Mouse (Mus musculus) ES-Bruce4 (cell line): ENCODE measurements around the gene Xpo4. TPM values are rescaled to one million over a fixed set of nuclear protein-coding genes. Genes with fewer than 3 reads are reported as not detected.
A peak's percentile ranks its signal among the peaks of the same experiment; 100 is the strongest.
"Not testable (repeated sequence)": the region's sequence is repeated elsewhere in the genome, so short reads cannot be mapped to it uniquely, and the experiment has no call there.

Experiments
- H3K27ac ChIP-seq: 2 replicates; pipeline ENCODE4 v1.5.1; 2012; ENCODE audit warnings: low read length, inconsistent platforms; ENCODE audit not compliant: insufficient read depth
- H3K27me3 ChIP-seq: 2 replicates; pipeline ENCODE4 v1.6.1; 2012; ENCODE audit warnings: mild to moderate bottlenecking, low read length, inconsistent platforms; ENCODE audit not compliant: control insufficient read depth, poor library complexity, insufficient read depth, severe bottlenecking
- H3K36me3 ChIP-seq: 2 replicates; pipeline ENCODE4 v1.6.1; 2012; ENCODE audit warnings: inconsistent platforms, mild to moderate bottlenecking, low read length, moderate library complexity; ENCODE audit not compliant: control insufficient read depth, poor library complexity, insufficient read depth, severe bottlenecking
- H3K4me1 ChIP-seq: one replicate; pipeline ENCODE4 v1.8.1; 2011; ENCODE audit warnings: low read length; ENCODE audit not compliant: control insufficient read depth, insufficient read depth
- H3K4me3 ChIP-seq: 2 replicates; pipeline ENCODE4 v1.5.1; 2011; ENCODE audit warnings: low read depth, mild to moderate bottlenecking, low read length
- H3K9ac ChIP-seq: 2 replicates; pipeline ENCODE4 v1.6.1; 2012; ENCODE audit warnings: low read depth, mild to moderate bottlenecking, inconsistent platforms; ENCODE audit not compliant: poor library complexity, severe bottlenecking
- H3K9me3 ChIP-seq: replicated peaks from 2 replicates; pipeline ENCODE4 v1.6.1; 2012; ENCODE audit warnings: mild to moderate bottlenecking, low read length, inconsistent platforms; ENCODE audit not compliant: control insufficient read depth, poor library complexity, insufficient read depth, severe bottlenecking
- CTCF ChIP-seq: IDR thresholded peaks from one replicate; pipeline ENCODE4 v1.8.1; 2011; ENCODE audit warnings: low read depth, low read length
- EP300 ChIP-seq: IDR thresholded peaks from 2 replicates; pipeline ENCODE4 v1.6.1; 2011; ENCODE audit warnings: low read depth, low read length; ENCODE audit not compliant: insufficient read depth
- POLR2A ChIP-seq: IDR thresholded peaks from one replicate; pipeline ENCODE4 v1.8.1; 2011; ENCODE audit warnings: low read length; ENCODE audit not compliant: insufficient read depth
- polyA plus RNA-seq: library from polyadenylated mRNA; stranded (reverse); fragments of >200 nt; gene quantifications from 2 replicates; pipeline ENCODE4 v1.2.4, GENCODE M21; 2011; ENCODE audit warnings: low read depth; ENCODE audit not compliant: missing spikeins, insufficient read depth, insufficient read length

Xpo4 gene
- polyA plus RNA-seq, 1 experiment, result 64.1 TPM

DNA sequence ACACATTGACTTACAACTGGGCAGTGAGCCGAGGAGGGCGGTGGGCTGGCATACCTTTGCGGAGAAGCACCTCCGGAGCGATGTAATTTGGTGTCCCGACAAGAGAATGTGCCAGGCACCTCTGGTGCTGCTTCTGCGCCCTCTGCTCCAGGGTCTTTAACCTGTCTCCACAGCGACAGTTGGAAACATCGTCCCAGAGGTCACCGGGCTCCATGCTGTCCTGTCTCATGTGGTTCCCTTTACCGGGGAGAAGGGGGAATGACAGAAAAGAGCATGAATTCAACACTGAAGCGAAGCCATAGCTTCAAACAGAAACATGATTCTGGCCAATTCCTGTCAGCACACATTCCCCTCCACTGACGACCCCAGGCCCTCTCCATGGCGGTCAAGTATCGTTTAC, 30.8 kb upstream of the Xpo4 start:
- H3K4me1 ChIP-seq, result peaks cover 1% of the 10 kb centered on the region
- no peak for TF ChIP-seq CTCF
- TF ChIP-seq POLR2A, result no peak
- TF ChIP-seq EP300, result no peak
- no peak overlapping the region for H3K27ac ChIP-seq
- no peak overlapping the region for H3K4me3 ChIP-seq
- H3K9ac ChIP-seq, result no peak overlapping the region
- no peaks in the 10 kb centered on the region for H3K9me3 ChIP-seq
- no peaks in the 10 kb centered on the region for H3K27me3 ChIP-seq
- no peaks in the 10 kb centered on the region for H3K36me3 ChIP-seq

GRCm38 (mm10) chr14:57695550-57695949, 30.3 kb upstream of the Xpo4 start:
- Histone ChIP-seq H3K4me1 (peaks cover 1% of the 10 kb centered on the region), H3K9ac (no peak overlapping the region), H3K36me3 (no peaks in the 10 kb centered on the region), H3K9me3 (no peaks in the 10 kb centered on the region), H3K4me3 (no peak overlapping the region), H3K27ac (no peak overlapping the region), H3K27me3 (no peaks in the 10 kb centered on the region)
- TF ChIP-seq EP300 (no peak), CTCF (peak; percentile 32)

DNA sequence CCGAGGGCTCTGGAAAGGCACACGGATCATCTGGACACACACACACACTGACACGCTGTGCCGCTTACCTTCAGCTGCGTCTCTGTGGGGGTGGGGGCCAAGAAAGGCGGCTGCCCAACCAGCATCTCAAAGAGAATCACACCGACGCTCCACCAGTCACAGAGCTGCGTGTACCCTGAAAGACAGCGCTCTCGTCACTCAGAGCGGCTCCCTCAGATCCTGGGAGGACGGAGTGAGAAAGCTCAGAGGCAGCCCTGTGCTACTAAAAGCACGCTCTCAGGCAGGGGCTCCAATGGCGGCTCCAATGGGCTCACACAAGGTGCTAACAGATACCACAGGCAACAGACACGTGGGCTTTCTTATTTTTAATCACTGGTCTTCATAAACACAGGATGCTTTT, 29.0 kb upstream of the Xpo4 start:
- no peak overlapping the region for H3K27ac ChIP-seq
- H3K36me3 ChIP-seq, result no peaks in the 10 kb centered on the region
- no peak overlapping the region for H3K9ac ChIP-seq
- TF ChIP-seq CTCF (no peak), POLR2A (no peak), EP300 (no peak)
- H3K4me3 ChIP-seq, result peak overlapping the region; percentile 10; the same call in 1 of the 2 replicates
- no peaks in the 10 kb centered on the region for H3K9me3 ChIP-seq
- H3K4me1 ChIP-seq, result peaks cover 1% of the 10 kb centered on the region
- H3K27me3 ChIP-seq, result no peaks in the 10 kb centered on the region

DNA sequence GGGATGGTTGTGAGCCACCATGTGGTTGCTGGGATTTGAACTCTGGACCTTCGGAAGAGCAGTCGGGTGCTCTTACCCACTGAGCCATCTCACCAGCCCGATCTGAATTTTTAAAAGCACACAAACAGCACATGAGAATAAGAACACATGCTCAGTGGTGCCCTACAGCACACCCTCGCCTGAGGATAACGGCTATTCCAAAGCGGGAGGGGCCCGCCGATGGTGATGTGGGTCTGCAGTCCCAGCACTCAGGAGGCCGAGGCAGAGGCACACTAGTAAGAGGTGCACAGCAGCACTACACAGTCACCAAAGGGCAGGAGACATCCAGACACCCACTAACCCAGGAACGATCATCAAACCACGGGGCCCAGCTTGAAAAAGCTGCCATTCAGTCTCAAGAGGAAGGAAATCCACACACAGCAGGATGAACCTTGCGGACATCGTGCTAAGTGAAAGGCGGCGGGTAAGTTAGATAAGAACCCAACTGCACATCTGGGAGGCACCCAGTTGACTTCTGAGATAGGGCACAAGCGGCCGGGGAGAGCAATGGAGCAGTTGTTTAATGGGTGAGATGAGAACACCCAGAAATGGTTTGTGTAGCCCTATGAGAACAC, 27.4 kb upstream of the Xpo4 start:
- TF ChIP-seq CTCF (no peak), EP300 (no peak), POLR2A (no peak)
- no peak overlapping the region for H3K4me3 ChIP-seq
- no peak overlapping the region for H3K27ac ChIP-seq
- no peaks in the 10 kb centered on the region for H3K36me3 ChIP-seq
- peaks cover 1% of the 10 kb centered on the region for H3K4me1 ChIP-seq
- H3K27me3 ChIP-seq, result no peaks in the 10 kb centered on the region
- no peaks in the 10 kb centered on the region for H3K9me3 ChIP-seq
- H3K9ac ChIP-seq, result no peak overlapping the region

DNA sequence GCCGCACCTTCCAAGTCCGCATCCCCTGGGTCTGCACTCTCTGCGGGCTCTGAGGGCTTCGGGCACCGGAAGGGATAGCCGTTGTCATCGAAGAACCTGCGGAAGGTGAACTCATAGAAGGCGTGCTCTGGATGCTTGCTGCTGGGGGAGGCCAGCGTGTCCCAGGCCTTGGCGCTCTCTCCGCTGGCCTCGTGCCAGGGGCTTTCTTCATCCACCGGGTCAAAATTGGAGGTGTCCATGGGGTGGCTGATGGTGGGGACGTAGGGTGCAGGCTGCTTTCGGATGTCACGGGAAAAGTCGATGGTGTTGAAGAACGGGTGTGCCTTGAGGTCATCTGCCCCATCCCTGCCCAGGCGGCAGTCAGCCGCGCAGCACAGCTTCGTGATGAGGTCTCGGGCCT, 26.1 kb upstream of the Xpo4 start:
- Histone ChIP-seq H3K9ac (no peak overlapping the region), H3K36me3 (no peaks in the 10 kb centered on the region), H3K4me3 (peak overlapping the region; percentile 29)

DNA sequence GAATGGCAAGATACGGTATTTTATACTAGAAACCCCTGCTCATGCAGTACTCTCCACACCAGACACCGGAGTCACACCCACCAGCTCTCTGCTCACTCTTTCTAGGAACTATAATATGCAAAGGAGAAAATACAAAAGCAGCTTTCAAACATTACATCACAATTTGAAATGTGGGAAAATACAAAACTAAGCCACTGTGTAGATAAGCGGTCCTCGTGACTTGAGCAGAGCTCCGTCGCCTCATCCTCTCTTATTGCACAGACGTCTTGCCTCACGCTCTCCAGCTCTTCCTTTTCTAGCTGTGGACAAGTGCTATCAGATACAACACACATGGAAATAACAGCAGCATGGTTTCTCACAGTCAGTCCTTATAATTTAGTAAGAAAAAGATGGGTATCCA, 25.5 kb upstream of the Xpo4 start:
- Histone ChIP-seq H3K9ac (no peak overlapping the region), H3K9me3 (no peaks in the 10 kb centered on the region), H3K27ac (no peak overlapping the region), H3K27me3 (no peaks in the 10 kb centered on the region), H3K36me3 (no peaks in the 10 kb centered on the region), H3K4me1 (peaks cover 1% of the 10 kb centered on the region), H3K4me3 (no peak overlapping the region)
- TF ChIP-seq EP300, result no peak
- TF ChIP-seq CTCF, result no peak
- no peak for TF ChIP-seq POLR2A

More for the DNA sequence above, 26.1 kb upstream of the Xpo4 start:
- H3K9me3 ChIP-seq, result no peaks in the 10 kb centered on the region
- H3K27ac ChIP-seq, result no peak overlapping the region
- peaks cover 1% of the 10 kb centered on the region for H3K4me1 ChIP-seq
- TF ChIP-seq POLR2A (no peak), CTCF (no peak), EP300 (no peak)
- no peaks in the 10 kb centered on the region for H3K27me3 ChIP-seq

DNA sequence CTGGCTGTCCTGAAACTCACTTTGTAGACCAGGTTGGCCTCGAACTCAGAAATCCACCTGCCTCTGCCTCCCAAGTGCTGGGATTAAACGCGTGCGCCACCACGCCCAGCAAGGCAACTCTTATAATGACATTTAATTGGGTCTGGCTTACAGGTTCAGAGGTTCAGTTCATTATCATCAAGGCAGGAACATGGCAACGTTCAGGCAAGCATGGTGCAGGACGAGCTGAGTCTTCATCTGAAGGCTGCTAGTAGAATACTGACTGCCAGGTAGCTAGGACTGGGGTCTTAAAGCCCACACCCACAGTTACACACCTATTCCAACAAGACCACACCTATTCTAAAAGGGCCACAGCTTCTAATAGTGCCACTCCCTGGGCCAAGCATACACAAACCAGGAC, 22.8 kb upstream of the Xpo4 start:
- H3K27me3 ChIP-seq, H3K27ac ChIP-seq, H3K36me3 ChIP-seq, H3K9me3 ChIP-seq, H3K4me1 ChIP-seq, H3K4me3 ChIP-seq, H3K9ac ChIP-seq: not testable (repeated sequence)
